Mouse (Mus musculus) stomach, embryonic 16.5 days (tissue): ENCODE data around the gene Ipo7. TPM values are rescaled to one million over a fixed set of nuclear protein-coding genes. Genes with fewer than 3 reads are reported as not detected.
A peak's percentile ranks its signal among the peaks of the same experiment; 100 is the strongest.

Source experiments
- ATAC-seq: fragments of 200-750 bp; cut with Nextera tagmentation; 2 replicates; pipeline ENCODE4 v1.8.0; 2017; ENCODE audit warnings: moderate number of reproducible peaks, moderate TSS enrichment; ENCODE audit not compliant: insufficient read depth, low FRiP score
- H3K27ac ChIP-seq: fragments of 300-500 bp; sonication (generic); 2 replicates; pipeline ENCODE4 v1.5.1; 2014; ENCODE audit warnings: low read length
- H3K27me3 ChIP-seq: fragments of 300-500 bp; sonication (generic); 2 replicates; pipeline ENCODE4 v1.6.1; 2014; ENCODE audit warnings: low read length, control low read depth, mixed read lengths; ENCODE audit not compliant: control insufficient read depth, insufficient read depth
- H3K36me3 ChIP-seq: fragments of 300-500 bp; sonication (generic); 2 replicates; pipeline ENCODE4 v1.6.1; 2014; ENCODE audit warnings: low read length; ENCODE audit not compliant: control insufficient read depth, insufficient read depth
- H3K4me1 ChIP-seq: fragments of 300-500 bp; sonication (generic); 2 replicates; pipeline ENCODE4 v1.6.1; 2014; ENCODE audit warnings: low read length, control low read depth, mixed read lengths; ENCODE audit not compliant: control insufficient read depth, insufficient read depth
- H3K4me2 ChIP-seq: fragments of 300-500 bp; sonication (generic); 2 replicates; pipeline ENCODE4 v1.6.1; 2014; ENCODE audit warnings: low read depth, low read length, mixed read lengths
- H3K4me3 ChIP-seq: fragments of 300-500 bp; sonication (generic); replicated peaks from 2 replicates; pipeline ENCODE4 v1.5.1; 2014; ENCODE audit warnings: mild to moderate bottlenecking, low read length
- H3K9ac ChIP-seq: fragments of 300-500 bp; sonication (generic); 2 replicates; pipeline ENCODE4 v1.6.1; 2014; ENCODE audit warnings: low read length
- H3K9me3 ChIP-seq: fragments of 300-500 bp; sonication (generic); replicated peaks from 2 replicates; pipeline ENCODE4 v1.6.1; 2016; ENCODE audit warnings: low read length, control low read depth; ENCODE audit not compliant: control insufficient read depth
- WGBS: fragments of 180-500 bp; shearing (Covaris S2); extraction: QIAGEN DNeasy Blood & Tissue Kit; methylation state at CpG from one replicate; pipeline ENCODE4 v1.1.7; 2014; 5-methylcytosine and 5-hydroxymethylcytosine counted together
- polyA plus RNA-seq: library from polyadenylated mRNA; unstranded; fragments of >200 nt; fragmentation: Nextera tagmentation; extraction: Ambion mirVana; gene quantifications from 2 replicates; pipeline ENCODE4 v1.2.1, GENCODE M21; 2015

Ipo7 gene
- polyA plus RNA-seq, 1 experiment from 2014 or later = 49.5 TPM

DNA sequence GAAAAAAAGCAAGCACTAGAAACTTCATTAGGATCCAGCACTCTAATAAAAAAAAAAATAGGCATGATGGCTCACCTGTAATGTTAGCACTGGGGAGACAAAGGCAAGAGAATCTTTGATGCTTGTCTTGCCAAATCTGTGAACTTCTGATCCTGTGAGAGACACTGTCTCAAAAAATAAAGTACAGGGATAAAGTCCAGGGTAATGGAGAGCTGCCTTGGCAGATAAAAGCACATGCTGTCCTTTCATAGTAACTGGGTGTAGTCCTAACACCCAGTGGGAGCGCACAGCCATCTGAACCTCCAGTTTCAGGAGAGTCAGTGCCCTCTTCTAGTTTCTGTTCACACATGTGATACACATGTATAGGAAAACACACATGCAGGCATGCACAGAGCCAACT is 26.8 kb upstream of the Ipo7 start:
- Histone ChIP-seq H3K9ac (no peak overlapping the region), H3K27ac (no peak overlapping the region), H3K4me3 (no peak overlapping the region), H3K27me3 (no peaks in the 10 kb centered on the region), H3K9me3 (no peaks in the 10 kb centered on the region), H3K4me2 (no peak overlapping the region), H3K4me1 (peaks cover 9% of the 10 kb centered on the region), H3K36me3 (no peaks in the 10 kb centered on the region)
- 90% methylated on average over 1 of the region's 1 CpGs for WGBS
- ATAC-seq = no peak

DNA sequence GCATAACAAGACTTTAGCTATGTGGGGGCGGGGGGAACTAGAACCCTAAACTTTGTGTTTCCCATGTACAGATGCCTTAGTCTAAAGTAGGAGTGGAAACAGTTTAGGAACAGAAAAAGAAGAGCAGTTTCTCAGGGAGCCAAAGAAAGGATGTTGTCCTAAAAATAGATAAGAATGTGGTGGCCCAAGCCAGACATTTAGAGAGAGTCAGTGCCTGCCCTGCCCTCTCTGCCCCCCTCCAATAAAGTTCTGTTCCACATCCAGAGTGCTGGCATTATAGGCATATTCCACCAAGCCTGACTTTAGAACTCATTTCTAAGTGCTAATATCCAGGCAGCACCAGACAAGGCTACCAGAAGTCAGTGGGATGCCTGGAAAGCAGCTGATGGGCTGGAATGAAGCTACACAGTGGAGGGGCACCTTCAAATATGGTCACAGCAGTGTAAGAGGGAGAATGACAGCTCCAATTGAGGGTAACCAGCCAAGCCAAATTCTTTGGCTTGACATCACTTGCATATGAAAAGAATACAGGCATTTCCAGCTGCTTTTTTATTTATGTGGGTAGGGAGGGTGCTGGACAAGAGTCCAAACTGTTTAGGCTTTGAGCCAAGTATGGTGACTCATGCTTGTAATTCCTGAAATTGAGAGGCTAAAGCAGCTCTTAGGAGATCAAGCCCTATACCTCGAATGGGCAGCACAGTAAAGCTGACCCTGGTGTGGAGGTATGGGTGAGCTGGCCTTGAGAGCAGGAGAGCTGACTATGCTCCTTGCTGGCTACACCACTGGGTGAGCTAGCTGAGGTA is 24.7 kb upstream of the Ipo7 start:
- Histone ChIP-seq H3K4me2 (no peak overlapping the region), H3K27ac (peak overlapping the region; percentile 76), H3K36me3 (no peaks in the 10 kb centered on the region), H3K27me3 (no peaks in the 10 kb centered on the region), H3K9me3 (no peaks in the 10 kb centered on the region), H3K4me1 (peaks cover 9% of the 10 kb centered on the region), H3K9ac (peak overlapping the region; percentile 7; the same call in 1 of the 2 replicates), H3K4me3 (no peak overlapping the region)
- ATAC-seq = peak; percentile 86
- WGBS = 51% methylated on average over 2 of the region's 2 CpGs

GRCm38 (mm10) chr7:109998388-109998787 is 19.7 kb upstream of the Ipo7 start:
- H3K36me3 ChIP-seq = no peaks in the 10 kb centered on the region
- no peaks in the 10 kb centered on the region for H3K27me3 ChIP-seq
- peaks cover 4% of the 10 kb centered on the region for H3K4me1 ChIP-seq
- H3K9ac ChIP-seq = no peak overlapping the region
- ATAC-seq = no peak
- H3K27ac ChIP-seq = no peak overlapping the region
- WGBS = 69% methylated on average over 4 of the region's 4 CpGs
- no peak overlapping the region for H3K4me3 ChIP-seq
- no peaks in the 10 kb centered on the region for H3K9me3 ChIP-seq
- H3K4me2 ChIP-seq = no peak overlapping the region

GRCm38 (mm10) chr7:110002092-110002491 is 16.0 kb upstream of the Ipo7 start:
- Histone ChIP-seq H3K27ac (no peak overlapping the region), H3K4me2 (no peak overlapping the region), H3K9ac (no peak overlapping the region), H3K4me1 (no peaks in the 10 kb centered on the region; the same call in 1 of the 2 replicates), H3K27me3 (no peaks in the 10 kb centered on the region), H3K9me3 (no peaks in the 10 kb centered on the region), H3K36me3 (no peaks in the 10 kb centered on the region), H3K4me3 (no peak overlapping the region)
- ATAC-seq = no peak

GRCm38 (mm10) chr7:110002968-110003367 is 15.1 kb upstream of the Ipo7 start:
- H3K4me1 ChIP-seq = no peaks in the 10 kb centered on the region; the same call in 1 of the 2 replicates
- H3K4me3 ChIP-seq = peak overlapping the region; percentile 17
- no peak overlapping the region for H3K27ac ChIP-seq
- H3K4me2 ChIP-seq = peak overlapping the region; percentile 41
- H3K9ac ChIP-seq = peak overlapping the region; percentile 55
- 13% methylated on average over 20 of the region's 20 CpGs for WGBS
- ATAC-seq = peak; percentile 50; the same call in 1 of the 2 replicates
- no peaks in the 10 kb centered on the region for H3K36me3 ChIP-seq
- H3K27me3 ChIP-seq = no peaks in the 10 kb centered on the region
- H3K9me3 ChIP-seq = no peaks in the 10 kb centered on the region

DNA sequence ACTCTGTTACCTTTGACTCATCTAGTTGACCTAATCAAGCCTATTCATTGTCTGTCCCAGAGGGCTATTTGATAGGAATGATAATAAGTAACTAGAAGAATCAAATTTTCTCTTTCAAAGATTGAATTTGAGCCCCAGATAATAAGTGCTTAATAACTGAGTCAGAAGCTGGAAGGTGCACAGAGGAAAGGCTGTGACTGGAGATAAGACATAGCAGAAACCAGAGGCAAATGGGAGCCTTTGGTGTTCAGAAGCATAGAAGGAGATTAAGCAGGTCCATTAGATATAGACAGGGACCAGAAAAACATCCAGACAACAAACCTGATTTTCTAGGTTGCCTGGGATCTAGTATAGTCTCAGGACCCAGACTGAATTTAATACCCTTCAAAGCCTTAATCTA is 12.1 kb upstream of the Ipo7 start:
- H3K27me3 ChIP-seq = no peaks in the 10 kb centered on the region
- H3K4me3 ChIP-seq = no peak overlapping the region
- no peak overlapping the region for H3K4me2 ChIP-seq
- no peaks in the 10 kb centered on the region; the same call in 1 of the 2 replicates for H3K4me1 ChIP-seq
- ATAC-seq = no peak
- H3K9ac ChIP-seq = no peak overlapping the region
- H3K9me3 ChIP-seq = no peaks in the 10 kb centered on the region
- H3K27ac ChIP-seq = no peak overlapping the region
- no peaks in the 10 kb centered on the region for H3K36me3 ChIP-seq

DNA sequence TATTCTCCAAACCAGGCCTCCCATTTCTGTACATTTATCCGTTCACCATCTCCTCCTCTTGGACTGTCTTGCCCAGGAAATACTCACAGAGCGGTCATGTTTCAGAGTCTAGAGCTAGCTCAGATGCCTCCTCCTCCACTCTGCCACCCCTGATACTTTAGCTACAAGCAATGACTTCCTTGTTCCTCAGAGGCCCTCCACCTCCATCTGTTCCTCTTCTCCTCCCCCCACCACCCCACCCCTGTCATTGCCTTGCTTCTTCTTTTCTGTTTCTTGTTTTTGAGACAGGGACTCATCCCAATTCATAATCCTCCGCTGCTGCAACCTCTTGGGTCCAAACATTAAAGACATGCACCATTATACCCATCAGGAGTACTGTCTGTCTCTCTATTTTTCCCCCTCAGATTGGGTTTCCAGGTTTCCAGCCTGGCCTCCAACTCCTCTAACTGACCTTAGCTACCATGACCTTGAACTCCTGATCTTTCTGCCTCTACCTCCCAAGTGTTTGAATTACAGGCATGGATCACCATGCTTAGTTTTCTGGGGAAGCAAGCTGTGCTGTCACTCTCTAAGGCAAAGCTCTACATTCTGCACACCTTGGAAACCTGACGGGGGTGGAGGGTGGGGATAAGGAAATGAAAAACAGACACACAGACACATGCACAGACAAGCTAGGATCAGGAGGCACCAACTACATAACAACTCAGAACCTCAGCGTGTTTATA is 11.4 kb upstream of the Ipo7 start:
- H3K4me1 ChIP-seq = no peaks in the 10 kb centered on the region; the same call in 1 of the 2 replicates
- no peaks in the 10 kb centered on the region for H3K9me3 ChIP-seq
- no peaks in the 10 kb centered on the region for H3K36me3 ChIP-seq
- H3K27me3 ChIP-seq = no peaks in the 10 kb centered on the region
- 68% methylated on average over 5 of the region's 5 CpGs for WGBS
- no peak for ATAC-seq
- no peak overlapping the region for H3K27ac ChIP-seq
- H3K9ac ChIP-seq = no peak overlapping the region
- no peak overlapping the region for H3K4me2 ChIP-seq
- H3K4me3 ChIP-seq = no peak overlapping the region

- 89% methylated on average over 1 of the region's 1 CpGs for WGBS
- Histone ChIP-seq H3K4me3 (no peak overlapping the region), H3K9ac (no peak overlapping the region), H3K36me3 (no peaks in the 10 kb centered on the region), H3K4me2 (no peak overlapping the region), H3K27me3 (no peaks in the 10 kb centered on the region), H3K27ac (no peak overlapping the region), H3K9me3 (no peaks in the 10 kb centered on the region), H3K4me1 (no peaks in the 10 kb centered on the region)
- no peak for ATAC-seq
Measured at GRCm38 (mm10) chr7:110008513-110008912, 9.6 kb upstream of the Ipo7 start.

GRCm38 (mm10) chr7:110009084-110009483 is 9.0 kb upstream of the Ipo7 start:
- no peaks in the 10 kb centered on the region for H3K27me3 ChIP-seq

More at GRCm38 (mm10) chr7:110009084-110009483, 9.0 kb upstream of the Ipo7 start:
- Histone ChIP-seq H3K36me3 (no peaks in the 10 kb centered on the region), H3K9me3 (no peaks in the 10 kb centered on the region), H3K4me2 (no peak overlapping the region), H3K4me3 (no peak overlapping the region), H3K4me1 (no peaks in the 10 kb centered on the region), H3K27ac (no peak overlapping the region), H3K9ac (no peak overlapping the region)
- ATAC-seq = no peak
- 78% methylated on average over 6 of the region's 6 CpGs for WGBS
